Comparison of ENCODE assay signal across 12 mouse cellular contexts in genomic region chr11:72418227-72418626, GRCm38 (mm10). TPM values are rescaled to one million over a fixed set of nuclear protein-coding genes. Genes with fewer than 3 reads are reported as not detected.
A peak's percentile ranks its signal among the peaks of the same experiment; 100 is the strongest.
DNase-seq lines count a peak whose midpoint lies in the region; ATAC-seq lines count a peak whose summit lies in the region.
"Had no signal": no experiment of that assay in that cellular context is flagged by ENCODE, and none has a peak within 500 bp of the region (broad histone marks: within the 10 kb centered on the region; RNA-seq: fewer than 3 reads in every experiment).

No protein-coding gene starts in this region.

- no peak for ATAC-seq in heart, embryonic 11.5 days (replicated peaks; ENCODE audit: insufficient number of reproducible peaks, low FRiP score, low TSS enrichment)
- ATAC-seq in embryonic facial prominence, embryonic 11.5 days (replicated peaks; ENCODE audit: insufficient number of reproducible peaks, low FRiP score, low TSS enrichment, low read depth) = no peak
- ATAC-seq in intestine, embryonic 15.5 days = no peak

- intact Hi-C loops in heart, postnatal 14 days (cut with DNase I) = no loop called here
- intact Hi-C loops in gastrocnemius, postnatal 14 days (cut with DNase I; ENCODE audit: low total_unique reads) = loop anchor here (5.0 kb wide), 1 partner anchor 41 kb away; no protein-coding TSS in a partner anchor

- no peak overlapping the region for H3K4me2 ChIP-seq in heart, embryonic 11.5 days
- H3K4me2 ChIP-seq in embryonic facial prominence, embryonic 11.5 days (ENCODE audit: low read depth, low read length) = no peak overlapping the region
- no peak overlapping the region for H3K4me2 ChIP-seq in intestine, embryonic 15.5 days (replicated peaks)
- H3K4me2 ChIP-seq: hindbrain, embryonic 14.5 days; neural tube, embryonic 15.5 days had no signal

- peaks cover 49% of the 10 kb centered on the region for H3K4me1 ChIP-seq in heart, embryonic 11.5 days (ENCODE audit: control insufficient read depth, insufficient read depth, low read length)
- H3K4me1 ChIP-seq in embryonic facial prominence, embryonic 11.5 days (ENCODE audit: control insufficient read depth, insufficient read depth, low read length) = peaks cover 2% of the 10 kb centered on the region
- H3K4me1 ChIP-seq in intestine, embryonic 15.5 days (replicated peaks) = 0 out of 2 replicates have a peak, but pooled peaks cover 4% of the 10 kb centered on the region

- 45% methylated on average over 8 of the region's 8 CpGs for WGBS in heart, embryonic 11.5 days (ENCODE audit: insufficient replicate concordance)
- 41% methylated on average over 8 of the region's 8 CpGs for WGBS in embryonic facial prominence, embryonic 11.5 days
- WGBS in intestine, embryonic 15.5 days = 60% methylated on average over 8 of the region's 8 CpGs

- no peak overlapping the region for H3K4me3 ChIP-seq in heart, embryonic 11.5 days (ENCODE audit: low read depth, low read length)
- H3K4me3 ChIP-seq in embryonic facial prominence, embryonic 11.5 days (ENCODE audit: low read depth, low read length) = no peak overlapping the region
- H3K4me3 ChIP-seq in intestine, embryonic 15.5 days (replicated peaks) = no peak overlapping the region
- H3K4me3 ChIP-seq: neural tube, embryonic 15.5 days had no signal

- H3K36me3 ChIP-seq in heart, embryonic 11.5 days (ENCODE audit: control insufficient read depth, insufficient read depth, low read length) = no peaks in the 10 kb centered on the region
- H3K36me3 ChIP-seq in embryonic facial prominence, embryonic 11.5 days (replicated peaks; ENCODE audit: control insufficient read depth, insufficient read depth, low read depth, low read length) = no peaks in the 10 kb centered on the region
- H3K36me3 ChIP-seq in intestine, embryonic 15.5 days = no peaks in the 10 kb centered on the region
- H3K36me3 ChIP-seq: neural tube, embryonic 15.5 days had no signal

- H3K9ac ChIP-seq in heart, embryonic 11.5 days (ENCODE audit: low read depth, low read length) = 0 out of 2 replicates have a peak overlapping the region, but pooled peaks have one; percentile 46
- H3K9ac ChIP-seq in embryonic facial prominence, embryonic 11.5 days (replicated peaks; ENCODE audit: low read length) = 0 out of 2 replicates have a peak overlapping the region, but pooled peaks have one; percentile 28
- H3K9ac ChIP-seq in intestine, embryonic 15.5 days = no peak overlapping the region
- H3K9ac ChIP-seq: hindbrain, embryonic 14.5 days; neural tube, embryonic 15.5 days had no signal

- H3K27ac ChIP-seq in heart, embryonic 11.5 days (ENCODE audit: low read depth, low read length) = 0 out of 2 replicates have a peak overlapping the region, but pooled peaks have one; percentile 22
- H3K27ac ChIP-seq in embryonic facial prominence, embryonic 11.5 days (replicated peaks; ENCODE audit: low read depth, low read length) = no peak overlapping the region
- no peak overlapping the region for H3K27ac ChIP-seq in intestine, embryonic 15.5 days
- H3K27ac ChIP-seq: hindbrain, embryonic 14.5 days; neural tube, embryonic 15.5 days had no signal

- DNase-seq in heart, postnatal 14 days = no peak
- no peak for DNase-seq in embryonic facial prominence, embryonic 11.5 days (ENCODE audit: low spot score)
- peak; percentile 65 for DNase-seq in gastrocnemius, postnatal 14 days
- DNase-seq in kidney, postnatal 10 days = peak; percentile 79
- no peak for DNase-seq in neural tube, embryonic 10.5 days (ENCODE audit: extremely low spot score, low spot score)
- DNase-seq: cerebellum, adult 2 months had no signal

- no peaks in the 10 kb centered on the region for H3K9me3 ChIP-seq in heart, embryonic 11.5 days (replicated peaks; ENCODE audit: control insufficient read depth, low read length)
- no peaks in the 10 kb centered on the region for H3K9me3 ChIP-seq in embryonic facial prominence, embryonic 11.5 days (replicated peaks; ENCODE audit: control insufficient read depth, low read length)
- no peaks in the 10 kb centered on the region for H3K9me3 ChIP-seq in intestine, embryonic 15.5 days
- H3K9me3 ChIP-seq: neural tube, embryonic 15.5 days had no signal

- H3K27me3 ChIP-seq in heart, embryonic 11.5 days (ENCODE audit: control insufficient read depth, insufficient read depth, low read length) = no peaks in the 10 kb centered on the region
- no peaks in the 10 kb centered on the region for H3K27me3 ChIP-seq in embryonic facial prominence, embryonic 11.5 days (ENCODE audit: control insufficient read depth, insufficient read depth, low read length)
- H3K27me3 ChIP-seq in intestine, embryonic 15.5 days (replicated peaks) = no peaks in the 10 kb centered on the region
- H3K27me3 ChIP-seq: neural tube, embryonic 15.5 days had no signal

RNA-seq across cellular contexts. Expression of gene Smtnl2, which starts 6.7 kb away (rescaled TPM):
- 107 and 123 TPM in 2 replicates for polyA plus RNA-seq in heart, embryonic 11.5 days (2014; fragmentation: Nextera tagmentation; extraction: Ambion mirVana)
- total RNA-seq in heart, postnatal 14 days (2021) = 10 to 100 TPM; 27.1 to 30.5 TPM
- 8.0 TPM in 2 replicates for polyA plus RNA-seq in embryonic facial prominence, embryonic 11.5 days (2014; fragmentation: Nextera tagmentation; extraction: Ambion mirVana)
- total RNA-seq in gastrocnemius, postnatal 14 days (2021) = 100 to 1,000 TPM; 160 to 162 TPM
- polyA plus RNA-seq in intestine, embryonic 15.5 days (2015; fragmentation: Nextera tagmentation; extraction: Ambion mirVana) = 41.9 and 45.0 TPM in 2 replicates

RNA-seq across cellular contexts. Expression of gene Ggt6, which starts 17.1 kb away (rescaled TPM):
- polyA plus RNA-seq in heart, embryonic 11.5 days (2014; fragmentation: Nextera tagmentation; extraction: Ambion mirVana) = not detected in 2 replicates
- total RNA-seq in heart, postnatal 14 days (2021) = under 1 TPM in 1 of 2 experiments, not detected in 1; 0.39 TPM
- not detected in 2 replicates for polyA plus RNA-seq in embryonic facial prominence, embryonic 11.5 days (2014; fragmentation: Nextera tagmentation; extraction: Ambion mirVana)
- total RNA-seq in gastrocnemius, postnatal 14 days (2021) = under 1 TPM; 0.18 to 0.38 TPM
- 11.5 and 14.4 TPM in 2 replicates for polyA plus RNA-seq in intestine, embryonic 15.5 days (2015; fragmentation: Nextera tagmentation; extraction: Ambion mirVana)
- total RNA-seq: left cerebral cortex, postnatal 25 days had no signal
- polyA plus RNA-seq: neural tube, embryonic 15.5 days had no signal

RNA-seq across cellular contexts. Expression of gene Mybbp1a, which starts 22.9 kb away (rescaled TPM):
- polyA plus RNA-seq in heart, embryonic 11.5 days (2014; fragmentation: Nextera tagmentation; extraction: Ambion mirVana) = 93.8 and 101 TPM in 2 replicates
- 10 to 100 TPM; 38.0 to 38.4 TPM for total RNA-seq in heart, postnatal 14 days (2021)
- polyA plus RNA-seq in embryonic facial prominence, embryonic 11.5 days (2014; fragmentation: Nextera tagmentation; extraction: Ambion mirVana) = 171 and 191 TPM in 2 replicates
- 10 to 100 TPM; 58.7 to 62.8 TPM for total RNA-seq in gastrocnemius, postnatal 14 days (2021)
- 171 and 172 TPM in 2 replicates for polyA plus RNA-seq in intestine, embryonic 15.5 days (2015; fragmentation: Nextera tagmentation; extraction: Ambion mirVana)

RNA-seq across cellular contexts. Expression of gene Tekt1, which starts 56.0 kb away (rescaled TPM):
- 0.52 and 0.99 TPM in 2 replicates for polyA plus RNA-seq in heart, embryonic 11.5 days (2014; fragmentation: Nextera tagmentation; extraction: Ambion mirVana)
- total RNA-seq in heart, postnatal 14 days (2021) = under 1 TPM in 1 of 2 experiments, not detected in 1; 0.26 TPM
- polyA plus RNA-seq in embryonic facial prominence, embryonic 11.5 days (2014; fragmentation: Nextera tagmentation; extraction: Ambion mirVana) = 6.3 and 6.4 TPM in 2 replicates
- under 1 TPM; 0.78 TPM for total RNA-seq in gastrocnemius, postnatal 14 days (2021)
- 0.19 and 0.33 TPM in 2 replicates for polyA plus RNA-seq in intestine, embryonic 15.5 days (2015; fragmentation: Nextera tagmentation; extraction: Ambion mirVana)
- polyA plus RNA-seq: liver, embryonic 16.5 days had no signal

Comparison
In these comparisons a context has a peak if more than half of its experiments do, and no peak if none do; other contexts are left out.
1. DNase-seq: peak in gastrocnemius, postnatal 14 days (single experiment) and kidney, postnatal 10 days (single experiment); none in heart, postnatal 14 days (0 of 2), embryonic facial prominence, embryonic 11.5 days (single experiment) and neural tube, embryonic 10.5 days (single experiment).
2. RNA of gene Ggt6, which starts 17.1 kb away (polyA plus RNA-seq): 11.5 to 14.4 TPM in intestine, embryonic 15.5 days; not detected in embryonic facial prominence, embryonic 11.5 days and not detected in heart, embryonic 11.5 days; every median in the first group is over 10 times any median in the second.